In the genomic region with DNA sequence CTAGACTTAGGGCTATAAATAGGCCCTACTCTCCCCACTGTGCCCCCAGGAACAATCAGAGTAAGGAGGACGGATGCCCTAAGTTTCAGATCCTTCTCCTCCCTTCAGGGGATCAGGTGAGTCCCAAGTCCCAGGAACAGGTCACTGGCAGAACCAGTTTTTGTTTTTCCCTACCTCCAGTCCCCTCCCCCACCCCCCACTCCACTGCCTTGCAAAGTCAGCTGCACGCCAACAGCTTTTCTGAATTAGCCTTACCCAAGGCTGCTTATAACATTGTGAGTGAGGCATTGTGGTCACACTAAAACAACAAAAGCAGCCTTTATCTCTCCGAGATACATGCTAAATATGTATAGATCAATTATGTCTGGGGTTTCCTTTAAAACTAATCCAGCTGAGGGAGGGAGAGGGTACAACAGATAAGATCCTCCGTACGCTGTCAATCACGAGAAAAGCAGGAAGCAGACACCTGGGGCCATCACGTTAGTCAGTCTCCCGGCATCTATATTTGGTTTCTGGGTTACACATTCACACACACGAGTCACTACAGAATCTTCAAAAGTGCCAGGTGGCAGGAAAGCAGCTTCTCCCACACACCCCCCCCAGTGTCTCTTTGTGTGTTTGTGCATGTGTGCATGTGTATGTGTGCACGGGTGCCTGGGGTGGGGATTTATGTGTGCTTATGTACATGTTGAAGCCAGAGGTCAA, we compare ENCODE assay signal across 38 mouse cellular contexts. TPM values are rescaled to one million over a fixed set of nuclear protein-coding genes. Genes with fewer than 3 reads are reported as not detected.
DNase-seq lines count a peak whose midpoint lies in the region; ATAC-seq and TF ChIP-seq lines count a peak whose summit lies in the region.
"Had no signal": no experiment of that assay in that cellular context is flagged by ENCODE, and none has a peak within 500 bp of the region (broad histone marks: within the 10 kb centered on the region; RNA-seq: fewer than 3 reads in every experiment).

No protein-coding gene starts in this region.

- WGBS in midbrain, embryonic 15.5 days = 39% methylated on average over 10 of the region's 10 CpGs
- WGBS in midbrain, embryonic 10.5 days = 70% methylated on average over 10 of the region's 10 CpGs
- 24% methylated on average over 10 of the region's 10 CpGs for WGBS in embryonic facial prominence, embryonic 14.5 days

- DNase-seq in embryo, embryonic 10.5 days (ENCODE audit: low spot score) = peak; percentile 23
- DNase-seq in embryo, embryonic 10 days (ENCODE audit: low spot score) = no peak
- no peak for DNase-seq in midbrain, embryonic 10.5 days (ENCODE audit: low spot score)
- DNase-seq in embryonic facial prominence, embryonic 14.5 days (ENCODE audit: low spot score) = peak; percentile 35
- no peak for DNase-seq in heart, postnatal 4 days
- no peak for DNase-seq in adrenal gland, adult 2 months
- no peak for DNase-seq in layer of hippocampus, adult 2 months (ENCODE audit: low spot score in 2 of 2)
- DNase-seq: adrenal gland, adult 8-10 months; cerebellum, adult 8-10 months; cerebellum, postnatal 25 days; forebrain, postnatal 0 days; gastrocnemius, postnatal 10 days; heart, postnatal 10 days; kidney, adult 2 months; kidney, postnatal 4 days; lung, adult 18-20 months; thymus, adult 18-20 months; thymus, postnatal 25 days had no signal

- TF ChIP-seq CTCF in layer of hippocampus, adult 2 months (conservative IDR thresholded peaks at IDR 0.05) = no peak

- H3K27me3 ChIP-seq in midbrain, embryonic 15.5 days (replicated peaks) = no peaks in the 10 kb centered on the region
- no peaks in the 10 kb centered on the region for H3K27me3 ChIP-seq in midbrain, embryonic 10.5 days (ENCODE audit: low read depth, poor library complexity, severe bottlenecking)
- no peaks in the 10 kb centered on the region for H3K27me3 ChIP-seq in embryonic facial prominence, embryonic 14.5 days (replicated peaks; ENCODE audit: control insufficient read depth, insufficient read depth, low read length)
- H3K27me3 ChIP-seq: CH12.LX; heart, embryonic 13.5 days; hindbrain, embryonic 12.5 days; intestine, embryonic 15.5 days; limb, embryonic 13.5 days; liver, embryonic 12.5 days; neural tube, embryonic 15.5 days had no signal

- no peak for ATAC-seq in midbrain, embryonic 15.5 days (replicated peaks)
- ATAC-seq in embryonic facial prominence, embryonic 14.5 days (ENCODE audit: low read depth) = peak; percentile 57; the same call in 1 of the 2 replicates
- ATAC-seq: activated CD4-positive, CD25-positive, alpha-beta regulatory T cell, adult 4 months; forebrain, postnatal 0 days; hindbrain, postnatal 0 days; intestine, embryonic 15.5 days; liver, embryonic 12.5 days; lung, postnatal 0 days had no signal

- no peak overlapping the region for H3K9ac ChIP-seq in midbrain, embryonic 15.5 days
- H3K9ac ChIP-seq in embryonic facial prominence, embryonic 14.5 days (ENCODE audit: low read depth, low read length) = no peak overlapping the region
- H3K9ac ChIP-seq: forebrain, postnatal 0 days; heart, embryonic 13.5 days; hindbrain, embryonic 12.5 days; intestine, embryonic 15.5 days; limb, embryonic 13.5 days; liver, embryonic 12.5 days; neural tube, embryonic 15.5 days had no signal

- peaks cover 9% of the 10 kb centered on the region; the same call in 1 of the 2 replicates for H3K4me1 ChIP-seq in midbrain, embryonic 15.5 days
- H3K4me1 ChIP-seq in midbrain, embryonic 10.5 days = peaks cover 7% of the 10 kb centered on the region
- H3K4me1 ChIP-seq in embryonic facial prominence, embryonic 14.5 days (ENCODE audit: control insufficient read depth, insufficient read depth, low read length) = peaks cover 5% of the 10 kb centered on the region; the same call in 1 of the 2 replicates
- H3K4me1 ChIP-seq: intestine, embryonic 15.5 days; liver, embryonic 12.5 days; neural tube, embryonic 15.5 days had no signal

- 0 out of 2 replicates have a peak overlapping the region, but pooled peaks have one; percentile 1 for H3K27ac ChIP-seq in midbrain, embryonic 15.5 days
- no peak overlapping the region for H3K27ac ChIP-seq in midbrain, embryonic 10.5 days (replicated peaks)
- no peak overlapping the region for H3K27ac ChIP-seq in embryonic facial prominence, embryonic 14.5 days (replicated peaks; ENCODE audit: low read depth, low read length)
- H3K27ac ChIP-seq in layer of hippocampus, adult 2 months = no peak overlapping the region
- H3K27ac ChIP-seq: heart, embryonic 13.5 days; hindbrain, embryonic 12.5 days; hindbrain, postnatal 0 days; intestine, embryonic 15.5 days; limb, embryonic 13.5 days; liver, embryonic 12.5 days; macrophage; neural tube, embryonic 15.5 days; stomach, postnatal 0 days had no signal

- no peak overlapping the region for H3K4me2 ChIP-seq in midbrain, embryonic 15.5 days
- H3K4me2 ChIP-seq in embryonic facial prominence, embryonic 14.5 days (ENCODE audit: low read depth, low read length) = no peak overlapping the region
- H3K4me2 ChIP-seq: heart, embryonic 13.5 days; hindbrain, embryonic 12.5 days; intestine, embryonic 15.5 days; limb, embryonic 13.5 days; liver, embryonic 12.5 days; neural tube, embryonic 15.5 days had no signal

- no peaks in the 10 kb centered on the region for H3K36me3 ChIP-seq in midbrain, embryonic 15.5 days (replicated peaks)
- H3K36me3 ChIP-seq in midbrain, embryonic 10.5 days = no peaks in the 10 kb centered on the region
- no peaks in the 10 kb centered on the region for H3K36me3 ChIP-seq in embryonic facial prominence, embryonic 14.5 days (ENCODE audit: control insufficient read depth, insufficient read depth, low read length)
- H3K36me3 ChIP-seq: heart, embryonic 13.5 days; hindbrain, embryonic 12.5 days; intestine, embryonic 15.5 days; limb, embryonic 13.5 days; liver, embryonic 12.5 days; neural tube, embryonic 15.5 days had no signal

- H3K9me3 ChIP-seq in midbrain, embryonic 15.5 days = no peaks in the 10 kb centered on the region
- no peaks in the 10 kb centered on the region for H3K9me3 ChIP-seq in midbrain, embryonic 10.5 days (replicated peaks)
- H3K9me3 ChIP-seq in embryonic facial prominence, embryonic 14.5 days (ENCODE audit: control insufficient read depth, low read length) = no peaks in the 10 kb centered on the region
- H3K9me3 ChIP-seq: hindbrain, embryonic 12.5 days; intestine, embryonic 15.5 days; limb, embryonic 13.5 days; neural tube, embryonic 15.5 days had no signal

- no peak overlapping the region for H3K4me3 ChIP-seq in midbrain, embryonic 15.5 days
- no peak overlapping the region for H3K4me3 ChIP-seq in midbrain, embryonic 10.5 days
- H3K4me3 ChIP-seq in embryonic facial prominence, embryonic 14.5 days (ENCODE audit: low read depth, low read length) = no peak overlapping the region
- no peak overlapping the region for H3K4me3 ChIP-seq in layer of hippocampus, adult 2 months
- H3K4me3 ChIP-seq: heart, embryonic 13.5 days; hindbrain, embryonic 12.5 days; intestine, embryonic 15.5 days; limb, embryonic 13.5 days; liver, embryonic 12.5 days; neural tube, embryonic 15.5 days had no signal

RNA-seq across cellular contexts. Expression of a gene that starts 17.6 kb away (rescaled TPM):
- polyA plus RNA-seq in midbrain, embryonic 15.5 days (2015; fragmentation: Nextera tagmentation; extraction: Ambion mirVana) = 0.84 and 1.1 TPM in 2 replicates
- polyA plus RNA-seq in midbrain, embryonic 10.5 days (2016; fragmentation: Nextera tagmentation; extraction: Ambion mirVana) = 0.83 and 0.86 TPM in 2 replicates
- 0.07 TPM in 1 of 2 replicates, not detected in the other for polyA plus RNA-seq in embryonic facial prominence, embryonic 14.5 days (2014; fragmentation: Nextera tagmentation; extraction: Ambion mirVana)
- not detected for total RNA-seq in heart, postnatal 4 days (2021)
- not detected for total RNA-seq in adrenal gland, adult 2 months (2021)
- polyA plus RNA-seq in adrenal gland, adult 2 months (2012; rRNA removed) = not detected in 2 replicates
- under 1 TPM; 0.67 to 0.74 TPM for total RNA-seq in layer of hippocampus, adult 2 months (2021)
- total RNA-seq: adrenal gland, postnatal 4 days; CH12.LX; ES-E14; gastrocnemius, postnatal 10 days; heart, adult 8-10 months; heart, postnatal 10 days; megakaryocyte-erythroid progenitor cell, adult 5-6 weeks had no signal
- polyA plus RNA-seq: activated CD4-positive, CD25-positive, alpha-beta regulatory T cell, adult 4 months; C2C12; heart, embryonic 13.5 days; intestine, embryonic 15.5 days; kidney, adult 2 months; kidney, embryonic 16.5 days; limb, embryonic 13.5 days; liver, embryonic 12.5 days; lung, postnatal 0 days; macrophage; spleen, adult 2 months; stomach, postnatal 0 days had no signal

RNA-seq across cellular contexts. Expression of a gene that starts 34.5 kb away (rescaled TPM):
- 13.9 and 15.1 TPM in 2 replicates for polyA plus RNA-seq in midbrain, embryonic 15.5 days (2015; fragmentation: Nextera tagmentation; extraction: Ambion mirVana)
- polyA plus RNA-seq in midbrain, embryonic 10.5 days (2016; fragmentation: Nextera tagmentation; extraction: Ambion mirVana) = 1.00 and 1.5 TPM in 2 replicates
- polyA plus RNA-seq in embryonic facial prominence, embryonic 14.5 days (2014; fragmentation: Nextera tagmentation; extraction: Ambion mirVana) = 0.24 and 0.45 TPM in 2 replicates
- total RNA-seq in heart, postnatal 4 days (2021) = under 1 TPM; 0.14 to 0.16 TPM
- under 1 TPM; 0.21 to 0.49 TPM for total RNA-seq in adrenal gland, adult 2 months (2021)
- 1.1 and 1.9 TPM in 2 replicates for polyA plus RNA-seq in adrenal gland, adult 2 months (2012; rRNA removed)
- 10 to 100 TPM; 43.1 to 48.9 TPM for total RNA-seq in layer of hippocampus, adult 2 months (2021)
- total RNA-seq: megakaryocyte-erythroid progenitor cell, adult 5-6 weeks had no signal
- polyA plus RNA-seq: C2C12; kidney, embryonic 16.5 days; macrophage had no signal

Comparison
In these comparisons a context has a peak if more than half of its experiments do, and no peak if none do; other contexts are left out.
1. DNase-seq: peak in embryo, embryonic 10.5 days (single experiment) and embryonic facial prominence, embryonic 14.5 days (single experiment); none in embryo, embryonic 10 days (single experiment), midbrain, embryonic 10.5 days (single experiment), heart, postnatal 4 days (single experiment), adrenal gland, adult 2 months (single experiment) and layer of hippocampus, adult 2 months (0 of 2).